Mouse (Mus musculus): ENCODE measurements around the gene Pctp. TPM values are rescaled to one million over a fixed set of nuclear protein-coding genes. Genes with fewer than 3 reads are reported as not detected.

Pctp gene
- polyA plus RNA-seq, 1 experiment from 2014 or later = 12.3 TPM

DNA sequence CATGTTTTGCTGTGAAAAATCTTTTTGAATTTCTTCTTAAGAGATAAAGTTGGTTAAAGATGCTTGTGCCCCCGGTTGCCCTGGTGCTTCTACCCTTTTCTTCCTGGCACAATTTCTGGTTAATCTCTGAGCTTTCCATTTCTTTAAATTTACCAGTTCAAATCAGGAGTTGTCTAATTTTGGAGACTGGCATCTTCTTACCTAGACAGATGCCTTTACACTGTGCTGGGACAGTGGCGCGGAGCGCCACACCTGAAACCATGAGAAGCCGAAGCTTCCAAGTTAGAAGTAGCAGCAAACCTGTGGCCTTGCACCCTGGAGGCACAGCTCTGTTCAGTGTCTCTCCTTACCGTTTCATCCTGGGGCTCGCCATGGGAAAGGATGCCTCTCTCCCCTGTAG, 28.4 kb upstream of the Pctp start:
- 23% methylated on average over 7 of the region's 7 CpGs for WGBS
- peak overlapping the region; percentile 60 for H3K4me2 ChIP-seq
- H3K4me3 ChIP-seq (replicated peaks) = peak overlapping the region; percentile 40
- peak overlapping the region; percentile 47; the same call in 1 of the 2 replicates for H3K9ac ChIP-seq (replicated peaks)
- H3K27ac ChIP-seq = no peak overlapping the region
- H3K4me1 ChIP-seq (replicated peaks) = peaks cover 34% of the 10 kb centered on the region
- no peaks in the 10 kb centered on the region for H3K9me3 ChIP-seq
- no peak for ATAC-seq (ENCODE audit: insufficient number of reproducible peaks, insufficient read depth, low FRiP score, low TSS enrichment, low read depth)
- no peaks in the 10 kb centered on the region for H3K36me3 ChIP-seq
- H3K27me3 ChIP-seq = peaks cover 22% of the 10 kb centered on the region

GRCm38 (mm10) chr11:90030557-90030956, 27.9 kb upstream of the Pctp start:
- peak overlapping the region; percentile 40 for H3K4me3 ChIP-seq (replicated peaks)
- no peaks in the 10 kb centered on the region for H3K9me3 ChIP-seq
- H3K36me3 ChIP-seq = no peaks in the 10 kb centered on the region
- WGBS = under 1% methylated on average over 15 of the region's 15 CpGs
- peaks cover 22% of the 10 kb centered on the region for H3K27me3 ChIP-seq
- H3K9ac ChIP-seq (replicated peaks) = peak overlapping the region; percentile 47; the same call in 1 of the 2 replicates
- H3K4me2 ChIP-seq = peak overlapping the region; percentile 60
- peaks cover 39% of the 10 kb centered on the region for H3K4me1 ChIP-seq (replicated peaks)
- H3K27ac ChIP-seq = no peak overlapping the region
- no peak for ATAC-seq (ENCODE audit: insufficient number of reproducible peaks, insufficient read depth, low FRiP score, low TSS enrichment, low read depth)

GRCm38 (mm10) chr11:90029841-90030398, 27.2 kb upstream of the Pctp start, which contains the start of gene Tmem100:
Gene Tmem100, plus strand, starts transcription at chr11:90030348.
- 39% methylated on average over 13 of the region's 13 CpGs for WGBS
- peaks cover 17% of the 10 kb centered on the region for H3K27me3 ChIP-seq
- no peaks in the 10 kb centered on the region for H3K36me3 ChIP-seq
- peak within 1 kb of the TSS; percentile 40 for H3K4me3 ChIP-seq (replicated peaks)
- peaks cover 39% of the 10 kb centered on the region for H3K4me1 ChIP-seq (replicated peaks)
- no peaks in the 10 kb centered on the region for H3K9me3 ChIP-seq
- H3K4me2 ChIP-seq = peak within 1 kb of the TSS; percentile 60
- 0 out of 2 replicates have a peak within 1 kb of the TSS, but pooled peaks have one; percentile 35 for H3K27ac ChIP-seq
- no peak for ATAC-seq (ENCODE audit: insufficient number of reproducible peaks, insufficient read depth, low FRiP score, low TSS enrichment, low read depth)
- peak within 1 kb of the TSS; percentile 47; the same call in 1 of the 2 replicates for H3K9ac ChIP-seq (replicated peaks)

DNA sequence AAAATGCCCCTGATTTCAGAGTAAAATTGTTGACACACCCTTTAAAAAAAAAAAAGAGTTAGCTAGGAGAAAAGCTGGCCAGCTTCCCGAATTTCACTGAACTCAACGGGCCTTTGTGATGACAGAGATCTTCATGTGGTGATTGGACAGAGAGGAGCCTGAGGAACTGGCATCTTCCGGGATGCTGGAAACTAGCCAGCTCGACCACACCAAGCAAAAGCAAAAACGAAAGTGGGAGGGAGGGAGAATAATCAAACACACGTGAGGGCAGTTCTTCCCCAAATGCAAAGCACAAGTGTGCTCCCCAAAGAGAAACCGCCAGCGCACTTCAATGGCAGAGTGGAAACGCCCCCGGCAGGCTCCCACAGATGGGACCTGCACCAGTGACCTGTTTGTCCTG, 26.7 kb upstream of the Pctp start:
- peak overlapping the region; percentile 24 for H3K4me3 ChIP-seq (replicated peaks)
- peaks cover 39% of the 10 kb centered on the region for H3K4me1 ChIP-seq (replicated peaks)
- H3K27me3 ChIP-seq = peaks cover 17% of the 10 kb centered on the region
- H3K4me2 ChIP-seq = peak overlapping the region; percentile 60
- H3K36me3 ChIP-seq = no peaks in the 10 kb centered on the region
- H3K9ac ChIP-seq (replicated peaks) = no peak overlapping the region
- no peak for ATAC-seq (ENCODE audit: insufficient number of reproducible peaks, insufficient read depth, low FRiP score, low TSS enrichment, low read depth)
- 0 out of 2 replicates have a peak overlapping the region, but pooled peaks have one; percentile 35 for H3K27ac ChIP-seq
- no peaks in the 10 kb centered on the region for H3K9me3 ChIP-seq
- 26% methylated on average over 10 of the region's 10 CpGs for WGBS

GRCm38 (mm10) chr11:90028746-90029145, 26.1 kb upstream of the Pctp start:
- Histone ChIP-seq H3K9me3 (no peaks in the 10 kb centered on the region), H3K4me1 (replicated peaks) (peaks cover 39% of the 10 kb centered on the region), H3K27ac (no peak overlapping the region), H3K36me3 (no peaks in the 10 kb centered on the region), H3K4me2 (no peak overlapping the region), H3K27me3 (peaks cover 17% of the 10 kb centered on the region), H3K9ac (replicated peaks) (no peak overlapping the region), H3K4me3 (replicated peaks) (no peak overlapping the region)
- no peak for ATAC-seq (ENCODE audit: insufficient number of reproducible peaks, insufficient read depth, low FRiP score, low TSS enrichment, low read depth)
- 94% methylated on average over 8 of the region's 8 CpGs for WGBS

GRCm38 (mm10) chr11:90027216-90027615, 24.5 kb upstream of the Pctp start:
- no peak for ATAC-seq (ENCODE audit: insufficient number of reproducible peaks, insufficient read depth, low FRiP score, low TSS enrichment, low read depth)
- H3K4me2 ChIP-seq = no peak overlapping the region
- no peak overlapping the region for H3K9ac ChIP-seq (replicated peaks)
- no peak overlapping the region for H3K4me3 ChIP-seq (replicated peaks)
- H3K27ac ChIP-seq = no peak overlapping the region
- no peaks in the 10 kb centered on the region for H3K9me3 ChIP-seq
- 34% methylated on average over 7 of the region's 7 CpGs for WGBS
- no peaks in the 10 kb centered on the region for H3K36me3 ChIP-seq
- H3K4me1 ChIP-seq (replicated peaks) = peaks cover 36% of the 10 kb centered on the region
- peaks cover 16% of the 10 kb centered on the region for H3K27me3 ChIP-seq

- Histone ChIP-seq H3K9ac (replicated peaks) (no peak overlapping the region), H3K27me3 (peaks cover 11% of the 10 kb centered on the region), H3K27ac (no peak overlapping the region), H3K9me3 (no peaks in the 10 kb centered on the region), H3K36me3 (no peaks in the 10 kb centered on the region), H3K4me2 (no peak overlapping the region), H3K4me3 (replicated peaks) (no peak overlapping the region), H3K4me1 (replicated peaks) (peaks cover 36% of the 10 kb centered on the region)
- ATAC-seq (ENCODE audit: insufficient number of reproducible peaks, insufficient read depth, low FRiP score, low TSS enrichment, low read depth) = no peak
- WGBS = 51% methylated on average over 5 of the region's 5 CpGs
Observed at GRCm38 (mm10) chr11:90026802-90027174, 24.1 kb upstream of the Pctp start.

GRCm38 (mm10) chr11:90025891-90026801, 23.5 kb upstream of the Pctp start:
- no peaks in the 10 kb centered on the region for H3K9me3 ChIP-seq
- H3K9ac ChIP-seq (replicated peaks) = 0 out of 2 replicates have a peak overlapping the region, but pooled peaks have one; percentile 18
- H3K4me2 ChIP-seq = no peak overlapping the region
- no peaks in the 10 kb centered on the region for H3K36me3 ChIP-seq
- no peak overlapping the region for H3K4me3 ChIP-seq (replicated peaks)
- H3K27ac ChIP-seq = no peak overlapping the region
- H3K27me3 ChIP-seq = peaks cover 5% of the 10 kb centered on the region; the same call in 1 of the 2 replicates
- WGBS = 34% methylated on average over 14 of the region's 14 CpGs
- ATAC-seq (ENCODE audit: insufficient number of reproducible peaks, insufficient read depth, low FRiP score, low TSS enrichment, low read depth) = no peak
- peaks cover 31% of the 10 kb centered on the region for H3K4me1 ChIP-seq (replicated peaks)

GRCm38 (mm10) chr11:90019161-90019560, 16.5 kb upstream of the Pctp start:
- Histone ChIP-seq H3K4me3 (replicated peaks) (no peak overlapping the region), H3K27ac (no peak overlapping the region), H3K9ac (replicated peaks) (no peak overlapping the region), H3K36me3 (no peaks in the 10 kb centered on the region), H3K4me1 (replicated peaks) (peaks cover 3% of the 10 kb centered on the region; the same call in 1 of the 2 replicates), H3K27me3 (no peaks in the 10 kb centered on the region), H3K4me2 (no peak overlapping the region), H3K9me3 (no peaks in the 10 kb centered on the region)
- WGBS = 21% methylated on average over 7 of the region's 7 CpGs
- ATAC-seq (ENCODE audit: insufficient number of reproducible peaks, insufficient read depth, low FRiP score, low TSS enrichment, low read depth) = no peak

DNA sequence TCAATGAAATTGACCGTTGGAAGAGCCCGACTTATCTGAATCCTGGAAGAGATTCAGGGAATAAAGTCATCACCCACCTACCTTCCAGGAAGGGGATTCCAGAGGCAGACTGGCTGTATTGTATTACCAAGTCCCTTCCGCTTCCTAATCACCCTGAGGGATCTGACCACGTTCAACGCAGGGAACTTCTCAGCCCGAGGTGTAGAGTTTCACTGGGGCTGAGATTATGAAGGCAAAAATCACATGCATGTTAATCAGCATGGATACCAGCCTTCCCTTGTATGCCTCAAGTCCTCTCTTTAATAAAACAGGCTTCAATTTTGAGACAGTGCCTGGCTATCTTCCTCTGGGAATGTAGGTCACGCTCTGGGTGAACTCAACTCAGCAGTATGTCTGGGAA, 12.6 kb upstream of the Pctp start:
- Histone ChIP-seq H3K27ac (no peak overlapping the region), H3K27me3 (no peaks in the 10 kb centered on the region), H3K4me1 (replicated peaks) (no peaks in the 10 kb centered on the region; the same call in 1 of the 2 replicates), H3K36me3 (no peaks in the 10 kb centered on the region), H3K4me3 (replicated peaks) (no peak overlapping the region), H3K4me2 (no peak overlapping the region), H3K9me3 (no peaks in the 10 kb centered on the region), H3K9ac (replicated peaks) (no peak overlapping the region)
- no peak for ATAC-seq (ENCODE audit: insufficient number of reproducible peaks, insufficient read depth, low FRiP score, low TSS enrichment, low read depth)
- WGBS = 35% methylated on average over 7 of the region's 7 CpGs

DNA sequence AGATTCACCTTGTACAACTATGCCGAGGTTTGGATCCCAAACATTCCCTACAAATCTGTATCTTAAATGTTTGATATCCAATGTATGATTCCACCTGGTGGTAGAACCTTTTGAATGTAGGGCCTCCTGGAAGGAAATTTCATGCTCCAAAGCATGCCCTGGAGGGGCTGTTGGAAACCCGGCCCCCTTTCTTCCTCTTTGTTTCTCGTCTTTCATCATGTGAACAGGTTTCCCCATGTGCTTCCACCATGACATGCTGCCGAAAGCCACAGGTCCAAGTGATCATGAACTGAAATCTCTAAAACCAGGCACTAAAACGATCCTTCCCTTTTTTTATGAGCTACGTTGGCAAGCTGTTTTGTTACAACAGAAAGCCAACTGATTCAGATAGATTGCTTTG, 11.0 kb upstream of the Pctp start:
- no peak overlapping the region for H3K27ac ChIP-seq
- no peaks in the 10 kb centered on the region for H3K27me3 ChIP-seq
- WGBS = 84% methylated on average over 6 of the region's 6 CpGs
- ATAC-seq (ENCODE audit: insufficient number of reproducible peaks, insufficient read depth, low FRiP score, low TSS enrichment, low read depth) = no peak
- no peaks in the 10 kb centered on the region for H3K9me3 ChIP-seq
- no peak overlapping the region for H3K4me2 ChIP-seq
- H3K4me3 ChIP-seq (replicated peaks) = no peak overlapping the region
- no peaks in the 10 kb centered on the region; the same call in 1 of the 2 replicates for H3K4me1 ChIP-seq (replicated peaks)
- H3K36me3 ChIP-seq = no peaks in the 10 kb centered on the region
- no peak overlapping the region for H3K9ac ChIP-seq (replicated peaks)

All from limb, embryonic 12.5 days (tissue).